Mouse (Mus musculus) activated CD4-positive, CD25-positive, alpha-beta regulatory T cell, adult 9 weeks (primary cell): ENCODE measurements around the gene Dclk3. TPM values are rescaled to one million over a fixed set of nuclear protein-coding genes. Genes with fewer than 3 reads are reported as not detected.

ENCODE experiments used
- polyA plus RNA-seq: library from polyadenylated mRNA; unstranded; fragments of 100-300 nt; shearing (Covaris generic); gene quantifications from one replicate; pipeline ENCODE4 v1.2.1, GENCODE M21; 2017

Dclk3 gene
- not detected for polyA plus RNA-seq

GRCm38 (mm10) chr9:111438904-111439835 is at the start of gene Dclk3:
Gene Dclk3, plus strand, starts transcription at chr9:111439081.

Other genes with a start within 250 kb of the Dclk3 start
- 45.7 TPM for gene Mlh1, start 167.3 kb upstream of the Dclk3 start, polyA plus RNA-seq
- gene Epm2aip1, start 167.2 kb upstream of the Dclk3 start, polyA plus RNA-seq = 25.7 TPM
- gene Trank1, start 127.3 kb upstream of the Dclk3 start, polyA plus RNA-seq = not detected